Mouse (Mus musculus) CH12.LX (cell line): ENCODE measurements at regions not wholly inside any gene's neighbourhood (a gene's known extent, or its start where the extent isn't known, plus 50 kb on each side); places are given as distances from the start of the nearest gene placed in this dataset.

Source experiments
- CTCF ChIP-seq, 2 experiments: IDR thresholded peaks in 1 of 2; conservative IDR thresholded peaks in 1 of 2; 2 replicates each; pipeline ENCODE4 v1.5.1; 2011 to 2012; ENCODE audit warnings: low read depth in 2 of 2, low read length in 2 of 2, improper control_type of control experiment in 1 of 2, inconsistent platforms in 1 of 2, mild to moderate bottlenecking in 1 of 2, moderate library complexity in 1 of 2
- ELF1 ChIP-seq: IDR thresholded peaks from 2 replicates; pipeline ENCODE4 v1.6.1; 2014; ENCODE audit warnings: low read depth, mild to moderate bottlenecking, inconsistent platforms, low read length, improper control_type of control experiment
- MAFK ChIP-seq: IDR thresholded peaks from 2 replicates; pipeline ENCODE4 v1.6.1; 2011; ENCODE audit warnings: low read length, improper control_type of control experiment; ENCODE audit not compliant: insufficient replicate concordance
- USF1 ChIP-seq: IDR thresholded peaks from 2 replicates; pipeline ENCODE4 v1.6.1; 2014; ENCODE audit warnings: low read depth, mild to moderate bottlenecking, inconsistent platforms, low read length, improper control_type of control experiment
- ZMIZ1 ChIP-seq: IDR thresholded peaks from 2 replicates; pipeline ENCODE4 v1.6.1; 2012; ENCODE audit warnings: low read depth, mild to moderate bottlenecking, inconsistent platforms, low read length, improper control_type of control experiment

GRCm38 (mm10) chr10:84036131-84036877 lies 313.6 kb downstream of the 1500009L16Rik start:
- TF ChIP-seq CTCF (conservative IDR thresholded peaks at IDR 0.05 in 1 of 2, IDR thresholded peaks at IDR 0.05 in 1 of 2; ENCODE audit: low read depth in 2 of 2, low read length in 2 of 2) (no peak), ELF1 (no peak), USF1 (no peak), ZMIZ1 (no peak), MAFK (no peak)
